Comparison of ENCODE assay signal across 13 mouse cellular contexts in the genomic region with DNA sequence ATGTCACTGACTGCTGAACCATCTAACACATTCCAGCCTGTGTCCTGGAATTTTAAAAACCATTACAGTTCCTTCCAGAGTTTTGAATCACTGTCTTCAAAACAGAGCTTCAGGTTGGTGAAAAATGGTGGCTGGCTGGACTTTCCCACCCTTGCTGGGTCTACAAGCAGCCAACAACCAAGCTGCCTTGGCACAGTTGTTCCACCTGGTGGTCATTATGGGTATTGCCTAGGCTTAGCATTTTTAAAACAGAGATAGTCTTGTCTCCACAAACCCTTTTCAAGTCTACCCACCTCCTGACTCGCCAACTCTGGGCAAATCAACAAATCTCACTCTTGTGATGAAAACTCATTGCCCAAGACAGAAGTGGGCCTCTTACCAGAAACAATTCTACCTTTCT. TPM values are rescaled to one million over a fixed set of nuclear protein-coding genes. Genes with fewer than 3 reads are reported as not detected.
DNase-seq lines count a peak whose midpoint lies in the region; ATAC-seq and TF ChIP-seq lines count a peak whose summit lies in the region.
"Had no signal": no experiment of that assay in that cellular context is flagged by ENCODE, and none has a peak within 500 bp of the region (broad histone marks: within the 10 kb centered on the region; RNA-seq: fewer than 3 reads in every experiment).

No protein-coding gene starts in this region.

- intact Hi-C loops in heart, adult 2 months (cut with DNase I): loop anchor here (5.0 kb wide), 1 partner anchor 41 kb away; no protein-coding TSS in a partner anchor

- 73% methylated on average over 1 of the region's 1 CpGs for WGBS in heart, adult 2 months
- 83% methylated on average over 1 of the region's 1 CpGs for WGBS in midbrain, embryonic 11.5 days
- WGBS in midbrain, embryonic 14.5 days: 86% methylated on average over 1 of the region's 1 CpGs
- 93% methylated on average over 1 of the region's 1 CpGs for WGBS in stomach, postnatal 0 days

- no peak overlapping the region for H3K9ac ChIP-seq in heart, adult 2 months (ENCODE audit: low read depth, low read length)
- no peak overlapping the region for H3K9ac ChIP-seq in midbrain, embryonic 11.5 days (ENCODE audit: low read length)
- H3K9ac ChIP-seq in midbrain, embryonic 14.5 days (replicated peaks; ENCODE audit: low read length): no peak overlapping the region
- H3K9ac ChIP-seq in stomach, postnatal 0 days (ENCODE audit: low read length): no peak overlapping the region
- H3K9ac ChIP-seq: kidney, embryonic 15.5 days; limb, embryonic 12.5 days; midbrain, embryonic 12.5 days had no signal

- no peak for DNase-seq in heart, adult 2 months
- DNase-seq in heart, adult 8-10 months (ENCODE audit: low spot score): no peak
- peak; percentile 82 for DNase-seq in midbrain, embryonic 11.5 days (ENCODE audit: low spot score, missing footprints)
- no peak for DNase-seq in midbrain, embryonic 14.5 days
- DNase-seq in stomach, postnatal 0 days (ENCODE audit: low spot score): no peak
- no peak for DNase-seq in adrenal gland, postnatal 25 days
- DNase-seq: gastrocnemius, postnatal 10 days; heart, postnatal 14 days had no signal

- no peaks in the 10 kb centered on the region for H3K36me3 ChIP-seq in heart, adult 2 months (ENCODE audit: control insufficient read depth, insufficient read depth, low read length)
- H3K36me3 ChIP-seq in midbrain, embryonic 11.5 days (ENCODE audit: control insufficient read depth, insufficient read depth, low read length): no peaks in the 10 kb centered on the region
- no peaks in the 10 kb centered on the region for H3K36me3 ChIP-seq in midbrain, embryonic 14.5 days (ENCODE audit: control insufficient read depth, insufficient read depth, low read length)
- no peaks in the 10 kb centered on the region for H3K36me3 ChIP-seq in stomach, postnatal 0 days (ENCODE audit: control insufficient read depth, insufficient read depth, low read length)
- H3K36me3 ChIP-seq: kidney, embryonic 15.5 days; limb, embryonic 12.5 days; midbrain, embryonic 12.5 days had no signal

- TF ChIP-seq EP300 in heart, adult 2 months (IDR thresholded peaks at IDR 0.05; ENCODE audit: insufficient read depth, low read depth, low read length): no peak
- TF ChIP-seq EP300 in stomach, postnatal 0 days (optimal IDR thresholded peaks at IDR 0.05): no peak

- H3K27me3 ChIP-seq in heart, adult 2 months (ENCODE audit: control insufficient read depth, insufficient read depth, low read length): no peaks in the 10 kb centered on the region
- H3K27me3 ChIP-seq in midbrain, embryonic 11.5 days (ENCODE audit: control insufficient read depth, insufficient read depth, low read length): no peaks in the 10 kb centered on the region
- no peaks in the 10 kb centered on the region for H3K27me3 ChIP-seq in midbrain, embryonic 14.5 days (ENCODE audit: control insufficient read depth, insufficient read depth, low read length)
- no peaks in the 10 kb centered on the region for H3K27me3 ChIP-seq in stomach, postnatal 0 days (ENCODE audit: control insufficient read depth, insufficient read depth, low read length)
- H3K27me3 ChIP-seq: kidney, embryonic 15.5 days; limb, embryonic 12.5 days had no signal

- no peaks in the 10 kb centered on the region for H3K79me2 ChIP-seq in heart, adult 2 months (replicated peaks; ENCODE audit: control insufficient read depth, insufficient read depth, low read length)

- H3K9me3 ChIP-seq in midbrain, embryonic 11.5 days (ENCODE audit: control insufficient read depth, low read length): no peaks in the 10 kb centered on the region
- H3K9me3 ChIP-seq in midbrain, embryonic 14.5 days (ENCODE audit: control insufficient read depth, low read length): peaks cover 7% of the 10 kb centered on the region
- 0 out of 2 replicates have a peak, but pooled peaks cover 3% of the 10 kb centered on the region for H3K9me3 ChIP-seq in stomach, postnatal 0 days (ENCODE audit: control insufficient read depth, low read length)

- peaks cover 4% of the 10 kb centered on the region for H3K4me1 ChIP-seq in heart, adult 2 months (ENCODE audit: control insufficient read depth, insufficient read depth, low read length)
- H3K4me1 ChIP-seq in midbrain, embryonic 11.5 days (ENCODE audit: control insufficient read depth, insufficient read depth, low read length): no peaks in the 10 kb centered on the region
- no peaks in the 10 kb centered on the region for H3K4me1 ChIP-seq in midbrain, embryonic 14.5 days (ENCODE audit: control insufficient read depth, insufficient read depth, low read length)
- peaks cover 20% of the 10 kb centered on the region for H3K4me1 ChIP-seq in bone marrow macrophage, adult 2 months (ENCODE audit: control insufficient read depth, insufficient read depth, low read length)
- 0 out of 2 replicates have a peak, but pooled peaks cover 4% of the 10 kb centered on the region for H3K4me1 ChIP-seq in stomach, postnatal 0 days (replicated peaks; ENCODE audit: control insufficient read depth, insufficient read depth)
- H3K4me1 ChIP-seq: midbrain, embryonic 12.5 days had no signal

- no peak overlapping the region for H3K27ac ChIP-seq in heart, adult 2 months
- no peak overlapping the region for H3K27ac ChIP-seq in midbrain, embryonic 11.5 days (ENCODE audit: low read depth, low read length)
- no peak overlapping the region for H3K27ac ChIP-seq in midbrain, embryonic 14.5 days (replicated peaks; ENCODE audit: low read depth, low read length)
- H3K27ac ChIP-seq in bone marrow macrophage, adult 2 months (ENCODE audit: insufficient read depth, low read depth, low read length): no peak overlapping the region
- H3K27ac ChIP-seq in stomach, postnatal 0 days (replicated peaks): no peak overlapping the region
- H3K27ac ChIP-seq: kidney, embryonic 15.5 days; limb, embryonic 12.5 days; midbrain, embryonic 12.5 days had no signal

- no peak overlapping the region for H3K4me2 ChIP-seq in midbrain, embryonic 11.5 days
- no peak overlapping the region for H3K4me2 ChIP-seq in midbrain, embryonic 14.5 days (ENCODE audit: low read length)
- no peak overlapping the region for H3K4me2 ChIP-seq in stomach, postnatal 0 days (replicated peaks; ENCODE audit: low read depth)
- H3K4me2 ChIP-seq: kidney, embryonic 15.5 days; limb, embryonic 12.5 days; midbrain, embryonic 12.5 days had no signal

- H3K4me3 ChIP-seq in heart, adult 2 months: no peak overlapping the region
- H3K4me3 ChIP-seq in midbrain, embryonic 11.5 days (ENCODE audit: low read depth, low read length): no peak overlapping the region
- no peak overlapping the region for H3K4me3 ChIP-seq in midbrain, embryonic 14.5 days (replicated peaks; ENCODE audit: low read depth, low read length)
- no peak overlapping the region for H3K4me3 ChIP-seq in bone marrow macrophage, adult 2 months (ENCODE audit: insufficient read depth, low read length)
- no peak overlapping the region for H3K4me3 ChIP-seq in stomach, postnatal 0 days (ENCODE audit: low read depth, low read length)
- H3K4me3 ChIP-seq: kidney, embryonic 15.5 days; limb, embryonic 12.5 days; midbrain, embryonic 12.5 days had no signal

- peak; percentile 65 for TF ChIP-seq CTCF in heart, adult 2 months (IDR thresholded peaks at IDR 0.05)
- peak; percentile 44; the same call in 1 of the 2 replicates for TF ChIP-seq CTCF in bone marrow macrophage, adult 2 months (IDR thresholded peaks at IDR 0.05; ENCODE audit: low read depth, low read length)
- peak; percentile 64 for TF ChIP-seq CTCF in stomach, postnatal 0 days (IDR thresholded peaks at IDR 0.05; ENCODE audit: low read depth)

- ATAC-seq in midbrain, embryonic 11.5 days (ENCODE audit: low FRiP score): no peak
- no peak for ATAC-seq in midbrain, embryonic 14.5 days (ENCODE audit: low FRiP score, low TSS enrichment)
- no peak for ATAC-seq in stomach, postnatal 0 days (ENCODE audit: low FRiP score, low TSS enrichment)
- no peak for ATAC-seq in cerebellum, adult (ENCODE audit: insufficient number of reproducible peaks, low FRiP score, low TSS enrichment)

- TF ChIP-seq POLR2A in heart, adult 2 months (IDR thresholded peaks at IDR 0.05; ENCODE audit: insufficient read depth, low read depth, low read length): no peak
- TF ChIP-seq POLR2A in bone marrow macrophage, adult 2 months (IDR thresholded peaks at IDR 0.05; ENCODE audit: borderline replicate concordance, low read depth, low read length): no peak

RNA-seq across cellular contexts. Expression of gene Tcp11l2, which starts 17.9 kb away (rescaled TPM):
- total RNA-seq in heart, adult 2 months (2021): 100 to 1,000 TPM; 118 to 157 TPM
- 129 and 204 TPM in 2 replicates for polyA plus RNA-seq in heart, adult 2 months (2012; rRNA removed)
- total RNA-seq in heart, adult 8-10 months (2022): 100 to 1,000 TPM in 3 of 4 experiments, 10 to 100 TPM in 1; 89.2 to 200 (median 123) TPM
- polyA plus RNA-seq in midbrain, embryonic 11.5 days (2014; fragmentation: Nextera tagmentation; extraction: Ambion mirVana): 9.4 and 10.7 TPM in 2 replicates
- 17.3 and 22.1 TPM in 2 replicates for polyA plus RNA-seq in midbrain, embryonic 14.5 days (2014; fragmentation: Nextera tagmentation; extraction: Ambion mirVana)
- 53.1 and 57.5 TPM in 2 replicates for polyA plus RNA-seq in bone marrow macrophage, adult 2 months (2012; ENCODE audit: insufficient read depth, insufficient read length, missing spikeins)
- polyA plus RNA-seq in stomach, postnatal 0 days (2015; fragmentation: Nextera tagmentation; extraction: Ambion mirVana): 16.3 and 19.5 TPM in 2 replicates
- 43.8 and 67.2 TPM in 2 replicates for total RNA-seq in adrenal gland, postnatal 25 days (2021)

RNA-seq across cellular contexts. Expression of gene Ckap4, which starts 24.6 kb away (rescaled TPM):
- total RNA-seq in heart, adult 2 months (2021): 10 to 100 TPM; 29.9 to 31.4 TPM
- 17.2 and 20.9 TPM in 2 replicates for polyA plus RNA-seq in heart, adult 2 months (2012; rRNA removed)
- 10 to 100 TPM; 18.2 to 26.3 (median 22.8) TPM for total RNA-seq in heart, adult 8-10 months (2022)
- 83.6 and 89.2 TPM in 2 replicates for polyA plus RNA-seq in midbrain, embryonic 11.5 days (2014; fragmentation: Nextera tagmentation; extraction: Ambion mirVana)
- polyA plus RNA-seq in midbrain, embryonic 14.5 days (2014; fragmentation: Nextera tagmentation; extraction: Ambion mirVana): 57.2 and 71.5 TPM in 2 replicates
- 19.2 and 19.9 TPM in 2 replicates for polyA plus RNA-seq in bone marrow macrophage, adult 2 months (2012; ENCODE audit: insufficient read depth, insufficient read length, missing spikeins)
- 55.7 and 59.2 TPM in 2 replicates for polyA plus RNA-seq in stomach, postnatal 0 days (2015; fragmentation: Nextera tagmentation; extraction: Ambion mirVana)
- total RNA-seq in adrenal gland, postnatal 25 days (2021): 47.2 and 49.3 TPM in 2 replicates
